Mouse (Mus musculus) retina, embryonic 14.5 days (tissue): Measurements from ENCODE around the gene Elp1.

ENCODE experiments used
- DNase-seq: peaks from one replicate; pipeline ENCODE4 v3.0.0-alpha.2; 2015; ENCODE audit warnings: low spot score

Gene Elp1

DNA sequence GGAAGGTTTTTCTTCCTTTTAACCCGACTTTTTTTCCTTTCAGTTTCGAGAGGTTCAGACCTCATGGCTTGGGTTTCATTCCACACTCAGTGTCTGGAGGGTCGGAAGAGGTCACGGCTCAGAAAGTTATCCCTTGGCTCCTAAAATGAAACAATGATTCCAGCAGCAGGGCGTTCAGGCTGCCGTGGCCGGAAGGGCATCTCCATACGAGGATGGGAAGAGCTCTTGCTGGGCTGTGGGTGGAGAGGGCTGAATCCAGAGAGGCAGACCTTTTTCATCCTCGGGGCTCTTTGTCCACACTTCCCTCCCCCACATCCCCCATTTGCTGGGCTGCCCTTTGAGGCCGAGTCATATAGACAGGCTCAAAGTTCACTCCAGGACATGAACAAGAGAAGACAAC lies 99.9 kb downstream of the Elp1 start:
- DNase-seq, result peak; percentile 24
